Mouse (Mus musculus) hindbrain, embryonic 11.5 days (tissue): ENCODE measurements around the gene Gsc. TPM values are rescaled to one million over a fixed set of nuclear protein-coding genes. Genes with fewer than 3 reads are reported as not detected.

Experiments used
- ATAC-seq: fragments of 200-750 bp; cut with Nextera tagmentation; 2 replicates; pipeline ENCODE4 v1.8.0; 2017; ENCODE audit warnings: mild to moderate bottlenecking, moderate TSS enrichment, moderate library complexity; ENCODE audit not compliant: low FRiP score
- DNase-seq: peaks from one replicate; pipeline ENCODE4 v3.0.0-alpha.2; 2015; ENCODE audit warnings: low spot score
- H3K27ac ChIP-seq: fragments of 300-500 bp; sonication (generic); 2 replicates; pipeline ENCODE4 v1.5.1; 2014; ENCODE audit warnings: mild to moderate bottlenecking, low read depth, low read length
- H3K27me3 ChIP-seq: fragments of 300-500 bp; sonication (generic); 2 replicates; pipeline ENCODE4 v1.6.1; 2014; ENCODE audit warnings: mild to moderate bottlenecking, low read length, moderate library complexity, mixed read lengths; ENCODE audit not compliant: control insufficient read depth, insufficient read depth
- H3K36me3 ChIP-seq: fragments of 300-500 bp; sonication (generic); 2 replicates; pipeline ENCODE4 v1.6.1; 2014; ENCODE audit warnings: mild to moderate bottlenecking, low read length, moderate library complexity, mixed read lengths; ENCODE audit not compliant: control insufficient read depth, insufficient read depth
- H3K4me1 ChIP-seq: fragments of 300-500 bp; sonication (generic); replicated peaks from 2 replicates; pipeline ENCODE4 v1.6.1; 2014; ENCODE audit warnings: low read length, mixed read lengths; ENCODE audit not compliant: control insufficient read depth, insufficient read depth
- H3K4me2 ChIP-seq: fragments of 300-500 bp; sonication (generic); replicated peaks from 2 replicates; pipeline ENCODE4 v1.6.1; 2014; ENCODE audit warnings: mild to moderate bottlenecking, low read depth, low read length
- H3K4me3 ChIP-seq: fragments of 300-500 bp; sonication (generic); 2 replicates; pipeline ENCODE4 v1.5.1; 2014; ENCODE audit warnings: low read depth, low read length
- H3K9ac ChIP-seq: fragments of 300-500 bp; sonication (generic); 2 replicates; pipeline ENCODE4 v1.6.1; 2014; ENCODE audit warnings: low read depth, low read length
- H3K9me3 ChIP-seq: fragments of 300-500 bp; sonication (generic); 2 replicates; pipeline ENCODE4 v1.6.1; 2016; ENCODE audit warnings: low read length; ENCODE audit not compliant: control insufficient read depth
- WGBS: fragments of 180-500 bp; shearing (Covaris S2); extraction: QIAGEN DNeasy Blood & Tissue Kit; methylation state at CpG from one replicate; pipeline ENCODE4 v1.1.7; 2014; 5-methylcytosine and 5-hydroxymethylcytosine counted together
- polyA plus RNA-seq: library from polyadenylated mRNA; unstranded; fragments of >200 nt; fragmentation: Nextera tagmentation; extraction: Ambion mirVana; gene quantifications from 2 replicates; pipeline ENCODE4 v1.2.1, GENCODE M21; 2014

Gene Gsc
- 0.48 and 0.85 TPM in 2 replicates for polyA plus RNA-seq

- under 1% methylated on average over 71 of the region's 97 CpGs for WGBS
- Histone ChIP-seq H3K4me1 (peaks cover 19% of the 10 kb centered on the region), H3K9ac (peak within 1 kb of the TSS; percentile 42; the same call in 1 of the 2 replicates), H3K27me3 (peaks cover 66% of the 10 kb centered on the region), H3K36me3 (no peaks in the 10 kb centered on the region), H3K4me2 (peak within 1 kb of the TSS; percentile 91), H3K4me3 (peak within 1 kb of the TSS; percentile 48), H3K27ac (no peak within 1 kb of the TSS), H3K9me3 (no peaks in the 10 kb centered on the region)
- ATAC-seq = peak; percentile 53
- DNase-seq = peak; percentile 78
Measured at GRCm38 (mm10) chr12:104472601-104473424, at the start of gene Gsc. Gene Gsc, minus strand, starts transcription at chr12:104473330.

- H3K4me1 ChIP-seq = no peaks in the 10 kb centered on the region
- no peak overlapping the region for H3K4me2 ChIP-seq
- H3K4me3 ChIP-seq = no peak overlapping the region
- H3K36me3 ChIP-seq = no peaks in the 10 kb centered on the region
- 95% methylated on average over 5 of the region's 5 CpGs for WGBS
- H3K27me3 ChIP-seq = no peaks in the 10 kb centered on the region
- H3K27ac ChIP-seq = no peak overlapping the region
- no peak for DNase-seq
- H3K9ac ChIP-seq = no peak overlapping the region
- no peaks in the 10 kb centered on the region for H3K9me3 ChIP-seq
- no peak for ATAC-seq
Measured at GRCm38 (mm10) chr12:104519721-104520120, 46.6 kb upstream of the Gsc start.

GRCm38 (mm10) chr12:104507911-104508310 lies 34.8 kb upstream of the Gsc start:
- no peak overlapping the region for H3K4me3 ChIP-seq
- H3K9ac ChIP-seq = no peak overlapping the region
- H3K4me1 ChIP-seq = no peaks in the 10 kb centered on the region
- H3K9me3 ChIP-seq = no peaks in the 10 kb centered on the region
- no peak for DNase-seq
- no peak overlapping the region for H3K27ac ChIP-seq
- 42% methylated on average over 7 of the region's 7 CpGs for WGBS
- no peaks in the 10 kb centered on the region for H3K27me3 ChIP-seq
- no peak for ATAC-seq
- no peak overlapping the region for H3K4me2 ChIP-seq
- no peaks in the 10 kb centered on the region for H3K36me3 ChIP-seq

- Histone ChIP-seq H3K4me3 (no peak overlapping the region), H3K36me3 (no peaks in the 10 kb centered on the region), H3K4me2 (no peak overlapping the region), H3K9me3 (no peaks in the 10 kb centered on the region), H3K27ac (no peak overlapping the region), H3K9ac (no peak overlapping the region), H3K27me3 (no peaks in the 10 kb centered on the region), H3K4me1 (no peaks in the 10 kb centered on the region)
- 76% methylated on average over 6 of the region's 6 CpGs for WGBS
- no peak for DNase-seq
- ATAC-seq = no peak
Measured at GRCm38 (mm10) chr12:104492009-104492408, 18.9 kb upstream of the Gsc start.

- no peak for DNase-seq
- H3K9me3 ChIP-seq = no peaks in the 10 kb centered on the region
- H3K27ac ChIP-seq = no peak overlapping the region
- 64% methylated on average over 8 of the region's 8 CpGs for WGBS
- no peaks in the 10 kb centered on the region for H3K36me3 ChIP-seq
- H3K9ac ChIP-seq = no peak overlapping the region
- no peak overlapping the region for H3K4me3 ChIP-seq
- H3K4me2 ChIP-seq = no peak overlapping the region
- no peaks in the 10 kb centered on the region for H3K4me1 ChIP-seq
- ATAC-seq = no peak
- H3K27me3 ChIP-seq = no peaks in the 10 kb centered on the region; the same call in 1 of the 2 replicates
Measured at GRCm38 (mm10) chr12:104486205-104486604, 13.1 kb upstream of the Gsc start.

GRCm38 (mm10) chr12:104485161-104485560 lies 12.0 kb upstream of the Gsc start:
- Histone ChIP-seq H3K4me3 (no peak overlapping the region), H3K9me3 (no peaks in the 10 kb centered on the region), H3K4me1 (no peaks in the 10 kb centered on the region), H3K27me3 (no peaks in the 10 kb centered on the region; the same call in 1 of the 2 replicates), H3K9ac (no peak overlapping the region), H3K4me2 (no peak overlapping the region), H3K36me3 (no peaks in the 10 kb centered on the region), H3K27ac (no peak overlapping the region)
- no peak for ATAC-seq
- no peak for DNase-seq
- WGBS = 30% methylated on average over 3 of the region's 3 CpGs

- Histone ChIP-seq H3K4me1 (0 out of 2 replicates have a peak, but pooled peaks cover 2% of the 10 kb centered on the region), H3K27ac (no peak overlapping the region), H3K9ac (no peak overlapping the region), H3K9me3 (no peaks in the 10 kb centered on the region), H3K27me3 (peaks cover 25% of the 10 kb centered on the region), H3K4me3 (no peak overlapping the region), H3K36me3 (no peaks in the 10 kb centered on the region), H3K4me2 (no peak overlapping the region)
- 70% methylated on average over 10 of the region's 10 CpGs for whole genome bisulfite sequencing
- ATAC-seq (no peak), DNase-seq (no peak)
Measured at GRCm38 (mm10) chr12:104481007-104481406, 7.9 kb upstream of the Gsc start.

GRCm38 (mm10) chr12:104478193-104478592 lies 5.1 kb upstream of the Gsc start:
- H3K4me3 ChIP-seq = no peak overlapping the region
- no peak overlapping the region for H3K4me2 ChIP-seq
- DNase-seq = peak; percentile 50
- no peaks in the 10 kb centered on the region for H3K9me3 ChIP-seq
- WGBS = 1% methylated on average over 4 of the region's 4 CpGs
- ATAC-seq = no peak
- no peak overlapping the region for H3K9ac ChIP-seq
- H3K27ac ChIP-seq = no peak overlapping the region
- no peaks in the 10 kb centered on the region for H3K36me3 ChIP-seq
- H3K4me1 ChIP-seq = peaks cover 5% of the 10 kb centered on the region; the same call in 1 of the 2 replicates
- peaks cover 48% of the 10 kb centered on the region for H3K27me3 ChIP-seq

- no peaks in the 10 kb centered on the region for H3K36me3 ChIP-seq
- no peak overlapping the region for H3K4me2 ChIP-seq
- no peaks in the 10 kb centered on the region for H3K9me3 ChIP-seq
- no peak for ATAC-seq
- DNase-seq = peak; percentile 37
- 5% methylated on average over 7 of the region's 7 CpGs for WGBS
- H3K27ac ChIP-seq = no peak overlapping the region
- no peak overlapping the region for H3K9ac ChIP-seq
- no peak overlapping the region for H3K4me3 ChIP-seq
- H3K27me3 ChIP-seq = peaks cover 50% of the 10 kb centered on the region
- H3K4me1 ChIP-seq = peaks cover 8% of the 10 kb centered on the region
Measured at GRCm38 (mm10) chr12:104477501-104477900, 4.4 kb upstream of the Gsc start.
